In genomic region chr5:3371212-3371611, GRCm38 (mm10) we compare ENCODE assay signal across 20 mouse cellular contexts.
"Had no signal": no experiment of that assay in that cellular context is flagged by ENCODE, and none has a peak within 500 bp of the region (broad histone marks: within the 10 kb centered on the region; RNA-seq: fewer than 3 reads in every experiment).

No protein-coding gene starts in this region.

- H3K4me1 ChIP-seq: midbrain, embryonic 10.5 days; midbrain, embryonic 13.5 days; neural tube, embryonic 13.5 days had no signal

- H3K27ac ChIP-seq: limb, embryonic 10.5 days; limb, embryonic 13.5 days; liver, embryonic 12.5 days; liver, embryonic 15.5 days; lung, embryonic 15.5 days; midbrain, embryonic 10.5 days; midbrain, embryonic 13.5 days; neural tube, embryonic 13.5 days had no signal

- DNase-seq: kidney, adult 9 months; kidney, postnatal 14 days; kidney, postnatal 4 days; layer of hippocampus, adult 9-11 months; liver; lung, adult 18-20 months; lung, postnatal 10 days; lung, postnatal 36 days; thymus, adult 18-20 months; thymus, postnatal 36 days had no signal

- H3K36me3 ChIP-seq: liver, embryonic 15.5 days; lung, embryonic 15.5 days; midbrain, embryonic 10.5 days; midbrain, embryonic 13.5 days; neural tube, embryonic 13.5 days had no signal

- H3K27me3 ChIP-seq: limb, embryonic 13.5 days; liver, embryonic 12.5 days; liver, embryonic 15.5 days; lung, embryonic 15.5 days; midbrain, embryonic 13.5 days; neural tube, embryonic 13.5 days had no signal

- H3K4me2 ChIP-seq: limb, embryonic 13.5 days; liver, embryonic 12.5 days; liver, embryonic 15.5 days; lung, embryonic 15.5 days; midbrain, embryonic 13.5 days; neural tube, embryonic 13.5 days had no signal

- H3K4me3 ChIP-seq: limb, embryonic 10.5 days; limb, embryonic 13.5 days; liver, embryonic 12.5 days; liver, embryonic 15.5 days; lung, embryonic 15.5 days; midbrain, embryonic 10.5 days; midbrain, embryonic 13.5 days; myocyte; neural tube, embryonic 13.5 days had no signal

- H3K9ac ChIP-seq: limb, embryonic 13.5 days; liver, embryonic 12.5 days; liver, embryonic 15.5 days; lung, embryonic 15.5 days; midbrain, embryonic 13.5 days; neural tube, embryonic 13.5 days had no signal

- H3K9me3 ChIP-seq: limb, embryonic 10.5 days; limb, embryonic 13.5 days; liver, embryonic 12.5 days; liver, embryonic 15.5 days; lung, embryonic 15.5 days; midbrain, embryonic 10.5 days; midbrain, embryonic 13.5 days; neural tube, embryonic 13.5 days had no signal

- ATAC-seq: liver, embryonic 12.5 days; midbrain, embryonic 13.5 days; midbrain, embryonic 16.5 days had no signal
